Mouse (Mus musculus) limb, embryonic 13.5 days (tissue): Measurements from ENCODE around the gene Krtap4-9. TPM values are rescaled to one million over a fixed set of nuclear protein-coding genes. Genes with fewer than 3 reads are reported as not detected.

Experiments used
- polyA plus RNA-seq: library from polyadenylated mRNA; unstranded; fragments of >200 nt; fragmentation: Nextera tagmentation; extraction: Ambion mirVana; gene quantifications from 2 replicates; pipeline ENCODE4 v1.2.1, GENCODE M21; 2015

The Krtap4-9 gene
- polyA plus RNA-seq, 1 experiment from 2014 or later, result not detected

Other genes starting within 250 kb of the Krtap4-9 start
- gene Krt40, start 242.0 kb upstream of the Krtap4-9 start, polyA plus RNA-seq, result not detected in 2 replicates
- not detected in 2 replicates for gene Krtap3-3, start 234.3 kb upstream of the Krtap4-9 start, polyA plus RNA-seq
- not detected in 2 replicates for gene Krtap3-2, start 228.3 kb upstream of the Krtap4-9 start, polyA plus RNA-seq
- gene Gm11939, start 225.7 kb upstream of the Krtap4-9 start, polyA plus RNA-seq, result not detected in 2 replicates
- gene Krtap3-1, start 218.6 kb upstream of the Krtap4-9 start, polyA plus RNA-seq, result not detected in 2 replicates
- gene Krtap1-5, start 204.2 kb upstream of the Krtap4-9 start, polyA plus RNA-seq, result not detected in 2 replicates
- gene Krtap1-4, start 201.5 kb upstream of the Krtap4-9 start, polyA plus RNA-seq, result not detected in 2 replicates
- not detected in 2 replicates for gene Krtap1-3, start 193.9 kb upstream of the Krtap4-9 start, polyA plus RNA-seq
- not detected in 2 replicates for gene Krtap9-3, start 187.1 kb upstream of the Krtap4-9 start, polyA plus RNA-seq
- not detected in 2 replicates for gene Gm11938, start 181.9 kb upstream of the Krtap4-9 start, polyA plus RNA-seq
- not detected in 2 replicates for gene Gm11937, start 175.0 kb upstream of the Krtap4-9 start, polyA plus RNA-seq
- gene Krtap2-4, start 170.4 kb upstream of the Krtap4-9 start, polyA plus RNA-seq, result not detected in 2 replicates
- gene Gm11562, start 164.8 kb upstream of the Krtap4-9 start, polyA plus RNA-seq, result not detected in 2 replicates
- gene Krtap4-1, start 157.0 kb upstream of the Krtap4-9 start, polyA plus RNA-seq, result not detected in 2 replicates
- not detected in 2 replicates for gene Krtap4-2, start 150.1 kb upstream of the Krtap4-9 start, polyA plus RNA-seq
- gene Krtap4-7, start 141.1 kb upstream of the Krtap4-9 start, polyA plus RNA-seq, result not detected in 2 replicates
- not detected in 2 replicates for gene Gm11555, start 135.0 kb upstream of the Krtap4-9 start, polyA plus RNA-seq
- gene Gm11563, start 126.2 kb upstream of the Krtap4-9 start, polyA plus RNA-seq, result not detected in 2 replicates
- not detected in 2 replicates for gene Krtap4-6, start 119.2 kb upstream of the Krtap4-9 start, polyA plus RNA-seq
- not detected in 2 replicates for gene Gm14190, start 94.5 kb upstream of the Krtap4-9 start, polyA plus RNA-seq
- not detected in 2 replicates for gene Gm14180, start 50.9 kb upstream of the Krtap4-9 start, polyA plus RNA-seq
- not detected in 2 replicates for gene Gm11595, start 12.3 kb upstream of the Krtap4-9 start, polyA plus RNA-seq
- not detected in 2 replicates for gene Krtap4-8, start 4.5 kb upstream of the Krtap4-9 start, polyA plus RNA-seq
- gene Gm11596, start 8.3 kb downstream of the Krtap4-9 start, polyA plus RNA-seq, result not detected in 2 replicates
- not detected in 2 replicates for gene Gm11569, start 13.7 kb downstream of the Krtap4-9 start, polyA plus RNA-seq
- gene Gm11554, start 19.2 kb downstream of the Krtap4-9 start, polyA plus RNA-seq, result not detected in 2 replicates
- gene Krtap4-13, start 24.7 kb downstream of the Krtap4-9 start, polyA plus RNA-seq, result not detected in 2 replicates
- not detected in 2 replicates for gene Gm11564, start 30.5 kb downstream of the Krtap4-9 start, polyA plus RNA-seq
- gene 2300003K06Rik, start 52.9 kb downstream of the Krtap4-9 start, polyA plus RNA-seq, result not detected in 2 replicates
- not detected in 2 replicates for gene Krtap4-16, start 66.4 kb downstream of the Krtap4-9 start, polyA plus RNA-seq
- gene Gm11568, start 72.7 kb downstream of the Krtap4-9 start, polyA plus RNA-seq, result not detected in 2 replicates
- not detected in 2 replicates for gene Gm11559, start 79.3 kb downstream of the Krtap4-9 start, polyA plus RNA-seq
- gene Krtap9-1, start 88.2 kb downstream of the Krtap4-9 start, polyA plus RNA-seq, result not detected in 2 replicates
- gene Gm11567, start 94.0 kb downstream of the Krtap4-9 start, polyA plus RNA-seq, result not detected in 2 replicates
- not detected in 2 replicates for gene Krtap31-1, start 122.7 kb downstream of the Krtap4-9 start, polyA plus RNA-seq
- gene Gm11565, start 129.6 kb downstream of the Krtap4-9 start, polyA plus RNA-seq, result not detected in 2 replicates
- not detected in 2 replicates for gene Krtap31-2, start 151.1 kb downstream of the Krtap4-9 start, polyA plus RNA-seq
- not detected in 2 replicates for gene Krtap9-5, start 163.3 kb downstream of the Krtap4-9 start, polyA plus RNA-seq
- not detected in 2 replicates for gene Krtap29-1, start 193.9 kb downstream of the Krtap4-9 start, polyA plus RNA-seq
- not detected in 2 replicates for gene Krtap16-1, start 201.4 kb downstream of the Krtap4-9 start, polyA plus RNA-seq
- 0.52 and 0.66 TPM in 2 replicates for gene Krtap17-1, start 208.8 kb downstream of the Krtap4-9 start, polyA plus RNA-seq
- gene Krt33a, start 231.0 kb downstream of the Krtap4-9 start, polyA plus RNA-seq, result not detected in 2 replicates
- 0.38 and 0.43 TPM in 2 replicates for gene Krt33b, start 244.7 kb downstream of the Krtap4-9 start, polyA plus RNA-seq